ENCODE assay signal across 11 mouse cellular contexts in the genomic region with DNA sequence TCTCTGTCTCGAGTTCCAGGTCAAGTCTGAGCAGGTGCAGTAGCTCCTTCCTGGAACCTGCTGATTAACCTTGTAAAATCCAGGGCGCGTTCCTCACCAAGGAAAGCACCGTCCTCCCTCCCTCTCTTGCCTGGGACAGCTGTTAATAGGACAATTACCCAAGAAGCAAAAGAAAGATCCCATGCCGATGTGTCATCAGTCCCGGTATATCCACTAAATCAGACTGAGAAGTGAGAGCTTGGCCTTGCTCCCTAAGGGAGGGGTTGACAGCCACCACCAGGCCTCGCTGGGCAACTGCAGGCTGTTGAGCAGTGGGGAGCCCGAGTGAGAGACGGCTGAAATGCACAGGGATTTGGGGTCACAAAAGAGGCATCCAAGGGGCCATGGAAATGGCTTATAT. TPM values are rescaled to one million over a fixed set of nuclear protein-coding genes. Genes with fewer than 3 reads are reported as not detected.
DNase-seq lines count a peak whose midpoint lies in the region; ATAC-seq and TF ChIP-seq lines count a peak whose summit lies in the region.
"Had no signal": no experiment of that assay in that cellular context is flagged by ENCODE, and none has a peak within 500 bp of the region (broad histone marks: within the 10 kb centered on the region; RNA-seq: fewer than 3 reads in every experiment).

No protein-coding gene starts in this region.

- TF ChIP-seq EP300 in MEL (IDR thresholded peaks at IDR 0.05; ENCODE audit: low read depth in 1 of 2, low read length in 2 of 2) = no peak

- H3K4me1 ChIP-seq in kidney, postnatal 0 days (replicated peaks; ENCODE audit: insufficient read depth, low read length) = no peaks in the 10 kb centered on the region
- 0 out of 4 replicates have a peak, but pooled peaks cover 0 to 2% of the 10 kb centered on the region in 2 experiments for H3K4me1 ChIP-seq in MEL (ENCODE audit: control insufficient read depth in 1 of 2, insufficient read depth in 2 of 2, low read length in 2 of 2)
- H3K4me1 ChIP-seq: lung, embryonic 15.5 days had no signal

- peak; percentile 9 for DNase-seq in cerebellum, adult 11-12 months
- no peak for DNase-seq in cerebellum, postnatal 36 days
- DNase-seq in kidney, postnatal 0 days (ENCODE audit: low spot score) = peak; percentile 50
- no peak for DNase-seq in kidney, adult 9 months
- DNase-seq in MEL (ENCODE audit: low read depth, low spot score) = no peak
- DNase-seq in urinary bladder, postnatal 25 days (ENCODE audit: low spot score) = no peak
- no peak for DNase-seq in frontal cortex, postnatal 36 days (ENCODE audit: low spot score in 2 of 2)
- DNase-seq: kidney, adult 8-10 months; thymus, postnatal 14 days had no signal

- peak; percentile 7; the same call in 1 of the 2 replicates for TF ChIP-seq RAD21 in MEL (IDR thresholded peaks at IDR 0.05; ENCODE audit: low read depth, low read length)

- TF ChIP-seq CTCF in kidney, postnatal 0 days (IDR thresholded peaks at IDR 0.05; ENCODE audit: low read depth) = peak; percentile 67
- peak in 2 of 3 experiments; percentile 37 to 42; a peak in 3 of 6 replicates for TF ChIP-seq CTCF in MEL (IDR thresholded peaks at IDR 0.05 in 2 of 3, conservative IDR thresholded peaks at IDR 0.05 in 1 of 3; ENCODE audit: control insufficient read depth in 1 of 3, insufficient read depth in 1 of 3, low read depth in 2 of 3, low read length in 3 of 3, poor library complexity in 1 of 3, severe bottlenecking in 1 of 3)

- H3K9me3 ChIP-seq in kidney, postnatal 0 days (replicated peaks; ENCODE audit: low read length) = no peaks in the 10 kb centered on the region
- H3K9me3 ChIP-seq in MEL (replicated peaks; ENCODE audit: insufficient read depth, low read length) = no peaks in the 10 kb centered on the region
- H3K9me3 ChIP-seq: lung, embryonic 15.5 days had no signal

- ATAC-seq in kidney, postnatal 0 days (replicated peaks; ENCODE audit: low FRiP score, low read depth) = no peak

- 25% methylated on average over 9 of the region's 9 CpGs for WGBS in kidney, postnatal 0 days
- WGBS in macrophage (ENCODE audit: missing documents) = 55% methylated on average over 9 of the region's 9 CpGs

- no peak for TF ChIP-seq POLR2A in MEL (IDR thresholded peaks at IDR 0.05; ENCODE audit: control insufficient read depth in 1 of 2, insufficient read depth in 1 of 2, low read depth in 1 of 2, low read length in 2 of 2, poor library complexity in 1 of 2)

- no peak overlapping the region for H3K4me3 ChIP-seq in kidney, postnatal 0 days (replicated peaks; ENCODE audit: low read depth, low read length)
- no peak overlapping the region for H3K4me3 ChIP-seq in MEL (ENCODE audit: control insufficient read depth in 1 of 2, insufficient read depth in 1 of 2, low read depth in 2 of 2, low read length in 2 of 2)
- H3K4me3 ChIP-seq in macrophage (ENCODE audit: inconsistent target) = no peak overlapping the region
- H3K4me3 ChIP-seq: lung, embryonic 15.5 days had no signal

- H3K4me2 ChIP-seq in kidney, postnatal 0 days (ENCODE audit: low read length) = no peak overlapping the region
- H3K4me2 ChIP-seq: lung, embryonic 15.5 days had no signal

- H3K79me2 ChIP-seq in MEL (ENCODE audit: control insufficient read depth, insufficient read depth, low read length, poor library complexity) (no peaks in the 10 kb centered on the region), macrophage (ENCODE audit: inconsistent target) (no peaks in the 10 kb centered on the region)

- H3K27me3 ChIP-seq in kidney, postnatal 0 days (ENCODE audit: insufficient read depth, low read length) = no peaks in the 10 kb centered on the region
- H3K27me3 ChIP-seq in MEL (ENCODE audit: control insufficient read depth in 1 of 2, insufficient read depth in 2 of 2, low read length in 2 of 2) = peaks cover 10 to 11% of the 10 kb centered on the region in 2 experiments

- no peak overlapping the region for H3K27ac ChIP-seq in kidney, postnatal 0 days
- H3K27ac ChIP-seq in MEL (ENCODE audit: control insufficient read depth, low read depth, low read length) (no peak overlapping the region), macrophage (peak overlapping the region; percentile 55)
- H3K27ac ChIP-seq: lung, embryonic 15.5 days had no signal

- no peak overlapping the region for H3K9ac ChIP-seq in kidney, postnatal 0 days (ENCODE audit: low read depth, low read length)
- H3K9ac ChIP-seq in MEL (ENCODE audit: control insufficient read depth, low read depth, low read length, poor library complexity, severe bottlenecking) = no peak overlapping the region
- H3K9ac ChIP-seq: lung, embryonic 15.5 days had no signal

- H3K36me3 ChIP-seq in kidney, postnatal 0 days (ENCODE audit: insufficient read depth, low read length) = no peaks in the 10 kb centered on the region
- no peaks in the 10 kb centered on the region for H3K36me3 ChIP-seq in MEL (ENCODE audit: control insufficient read depth in 1 of 2, insufficient read depth in 2 of 2, low read length in 2 of 2)
- no peaks in the 10 kb centered on the region for H3K36me3 ChIP-seq in macrophage (ENCODE audit: inconsistent target)
- H3K36me3 ChIP-seq: lung, embryonic 15.5 days had no signal

TF ChIP-seq in MEL, 35 proteins besides CTCF, POLR2A, EP300 and RAD21:
- TF ChIP-seq TAL1 (IDR thresholded peaks at IDR 0.05; ENCODE audit: low read length) = no peak
- TF ChIP-seq ZMIZ1 (IDR thresholded peaks at IDR 0.05; ENCODE audit: low read depth, low read length) = no peak
- peak; percentile 9; the same call in 1 of the 2 replicates for TF ChIP-seq SMC3 (IDR thresholded peaks at IDR 0.05; ENCODE audit: low read depth, low read length)

RNA-seq across cellular contexts. Expression of a gene that starts 7.5 kb away (rescaled TPM):
- polyA plus RNA-seq in kidney, postnatal 0 days (2015; fragmentation: Nextera tagmentation; extraction: Ambion mirVana) = 77.3 and 88.0 TPM in 2 replicates
- total RNA-seq in MEL (2012; rRNA removed) = 44.8 and 47.0 TPM in 2 replicates
- polyA plus RNA-seq in MEL (2012; ENCODE audit: insufficient read depth in 1 of 2, insufficient read length in 2 of 2, low read depth in 1 of 2, low replicate concordance in 2 of 2, missing spikeins in 1 of 2) = 10 to 100 TPM; 37.5 to 66.5 TPM
- 100 to 1,000 TPM in 25 of 26 experiments, 10 to 100 TPM in 1; 97.9 to 361 (median 196) TPM for total RNA-seq in macrophage (2018; cell fraction: chromatin; rRNA removed)
- 100 to 1,000 TPM in 25 of 26 experiments, 10 to 100 TPM in 1; 98.7 to 304 (median 159) TPM for total RNA-seq in macrophage (2018; cell fraction: cytosol; rRNA removed)
- total RNA-seq in macrophage (2018; cell fraction: nucleus; rRNA removed) = 100 to 1,000 TPM; 116 to 523 (median 261) TPM
- polyA plus RNA-seq in macrophage (2018) = 85.5 to 118 TPM (median 95.5 TPM) in 3 replicates

RNA-seq across cellular contexts. Expression of a gene that starts 12.4 kb away (rescaled TPM):
- polyA plus RNA-seq in kidney, postnatal 0 days (2015; fragmentation: Nextera tagmentation; extraction: Ambion mirVana) = 125 TPM in 2 replicates
- 0.95 and 2.1 TPM in 2 replicates for total RNA-seq in MEL (2012; rRNA removed)
- polyA plus RNA-seq in MEL (2012; ENCODE audit: insufficient read depth in 1 of 2, insufficient read length in 2 of 2, low read depth in 1 of 2, low replicate concordance in 2 of 2, missing spikeins in 1 of 2) = 1 to 10 TPM in 1 of 2 experiments, not detected in 1; 6.3 TPM
- total RNA-seq in macrophage (2018; cell fraction: chromatin; rRNA removed) = 10 to 100 TPM in 9 of 26 experiments, 1 to 10 TPM in 17; 1.8 to 29.4 (median 6.1) TPM
- 10 to 100 TPM in 13 of 26 experiments, 1 to 10 TPM in 13; 6.1 to 30.0 (median 13.8) TPM for total RNA-seq in macrophage (2018; cell fraction: cytosol; rRNA removed)
- total RNA-seq in macrophage (2018; cell fraction: nucleus; rRNA removed) = 10 to 100 TPM in 7 of 26 experiments, 1 to 10 TPM in 19; 2.0 to 27.7 (median 5.4) TPM
- polyA plus RNA-seq in macrophage (2018) = 11.9 to 23.0 TPM (median 16.0 TPM) in 3 replicates

RNA-seq across cellular contexts. Expression of a gene that starts 48.4 kb away (rescaled TPM):
- polyA plus RNA-seq in kidney, postnatal 0 days (2015; fragmentation: Nextera tagmentation; extraction: Ambion mirVana) = 101 and 106 TPM in 2 replicates
- 132 and 135 TPM in 2 replicates for total RNA-seq in MEL (2012; rRNA removed)
- polyA plus RNA-seq in MEL (2012; ENCODE audit: insufficient read depth in 1 of 2, insufficient read length in 2 of 2, low read depth in 1 of 2, low replicate concordance in 2 of 2, missing spikeins in 1 of 2) (100 to 1,000 TPM; 152 to 368 TPM), macrophage (2018) (40.5 to 73.7 TPM (median 45.0 TPM) in 3 replicates)
- total RNA-seq in macrophage (2018; cell fraction: chromatin; rRNA removed) = 10 to 100 TPM; 20.3 to 98.2 (median 50.7) TPM
- 10 to 100 TPM; 25.5 to 43.3 (median 36.3) TPM for total RNA-seq in macrophage (2018; cell fraction: cytosol; rRNA removed)
- 10 to 100 TPM; 17.8 to 78.4 (median 39.7) TPM for total RNA-seq in macrophage (2018; cell fraction: nucleus; rRNA removed)

RNA-seq across cellular contexts. Expression of a gene that starts 59.9 kb away (rescaled TPM):
- polyA plus RNA-seq in kidney, postnatal 0 days (2015; fragmentation: Nextera tagmentation; extraction: Ambion mirVana) = 17.6 and 19.8 TPM in 2 replicates
- 33.9 and 43.1 TPM in 2 replicates for total RNA-seq in MEL (2012; rRNA removed)
- polyA plus RNA-seq in MEL (2012; ENCODE audit: insufficient read depth in 1 of 2, insufficient read length in 2 of 2, low read depth in 1 of 2, low replicate concordance in 2 of 2, missing spikeins in 1 of 2) (10 to 100 TPM in 1 of 2 experiments, not detected in 1; 33.7 TPM), macrophage (2018) (14.2 to 28.6 TPM (median 20.6 TPM) in 3 replicates)
- total RNA-seq in macrophage (2018; cell fraction: chromatin; rRNA removed) = 100 to 1,000 TPM; 101 to 284 (median 211) TPM
- 10 to 100 TPM in 25 of 26 experiments, 1 to 10 TPM in 1; 9.6 to 32.1 (median 18.4) TPM for total RNA-seq in macrophage (2018; cell fraction: cytosol; rRNA removed)
- total RNA-seq in macrophage (2018; cell fraction: nucleus; rRNA removed) = 100 to 1,000 TPM in 15 of 26 experiments, 10 to 100 TPM in 11; 57.9 to 199 (median 104) TPM

Comparison
In these comparisons a context has a peak if more than half of its experiments do, and no peak if none do; other contexts are left out.
1. DNase-seq: peak in cerebellum, adult 11-12 months (single experiment) and kidney, postnatal 0 days (single experiment); none in cerebellum, postnatal 36 days (0 of 2), kidney, adult 9 months (single experiment), MEL (single experiment), urinary bladder, postnatal 25 days (single experiment) and frontal cortex, postnatal 36 days (0 of 2).